Mouse (Mus musculus): Measurements from ENCODE around the gene Lcn8.

Lcn8 gene

DNA sequence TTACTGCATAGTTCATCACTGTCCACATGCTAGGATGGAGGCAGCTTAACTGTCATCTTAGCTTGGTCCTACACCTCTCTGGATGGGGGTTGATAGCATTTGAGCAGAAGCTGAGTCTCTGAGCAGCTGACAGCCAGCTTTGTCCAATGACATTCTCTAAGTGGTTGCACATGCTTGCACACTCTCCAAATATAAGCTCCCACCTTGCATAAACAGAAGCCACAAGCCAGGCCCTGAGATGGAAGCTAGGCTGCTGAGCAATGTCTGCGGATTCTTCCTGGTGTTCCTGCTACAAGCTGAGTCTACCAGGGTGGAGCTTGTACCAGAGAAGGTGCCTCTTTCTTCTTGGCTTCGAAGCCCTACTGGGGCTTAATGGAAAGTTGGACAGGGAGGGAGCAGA is at the start of gene Lcn8:
TSS of gene Lcn8 (plus strand) at position 219 of the 400 bp plus-strand sequence.
- DNase-seq: no peak

GRCm38 (mm10) chr2:25607761-25608622 is 44.9 kb upstream of the Lcn8 start, which contains the start of gene Rabl6:
Gene Rabl6, minus strand, starts transcription at chr2:25608521.
- DNase-seq: peak; percentile 92 to 93

DNA sequence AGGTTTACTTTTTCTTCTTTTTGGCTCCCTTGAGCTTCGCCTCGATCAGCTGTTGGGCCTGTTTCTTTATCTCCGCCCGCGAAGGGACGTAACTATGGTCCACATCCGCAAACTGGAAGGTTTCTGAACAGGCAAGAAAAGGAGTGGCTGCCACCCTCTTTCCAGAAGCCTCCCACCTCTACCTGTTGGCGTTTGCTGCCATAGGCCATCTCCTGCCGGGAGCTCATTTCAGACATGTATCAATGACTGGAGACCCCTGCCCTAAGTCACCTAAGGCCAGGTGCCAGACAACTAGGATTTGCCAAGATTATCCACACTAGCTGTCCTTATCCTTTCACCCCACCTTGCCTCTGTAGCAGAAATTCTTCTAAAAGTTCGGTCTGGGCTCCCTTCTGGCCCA is 44.2 kb upstream of the Lcn8 start:
- no peak for DNase-seq

GRCm38 (mm10) chr2:25616398-25616797 is 36.5 kb upstream of the Lcn8 start:
- no peak for DNase-seq

- DNase-seq: no peak
Observed at GRCm38 (mm10) chr2:25617578-25617977, 35.3 kb upstream of the Lcn8 start, which contains the start of gene Ccdc183. Gene Ccdc183, minus strand, starts transcription at chr2:25617678.

- DNase-seq: no peak
Observed at GRCm38 (mm10) chr2:25620386-25620785, 32.5 kb upstream of the Lcn8 start.

- DNase-seq: no peak
Observed at GRCm38 (mm10) chr2:25620852-25621228, 32.1 kb upstream of the Lcn8 start.

GRCm38 (mm10) chr2:25621229-25622200 is 31.4 kb upstream of the Lcn8 start, which contains the start of gene Tmem141:
Gene Tmem141, minus strand, starts transcription at chr2:25622005.
- peak; percentile 92 to 94 for DNase-seq

DNA sequence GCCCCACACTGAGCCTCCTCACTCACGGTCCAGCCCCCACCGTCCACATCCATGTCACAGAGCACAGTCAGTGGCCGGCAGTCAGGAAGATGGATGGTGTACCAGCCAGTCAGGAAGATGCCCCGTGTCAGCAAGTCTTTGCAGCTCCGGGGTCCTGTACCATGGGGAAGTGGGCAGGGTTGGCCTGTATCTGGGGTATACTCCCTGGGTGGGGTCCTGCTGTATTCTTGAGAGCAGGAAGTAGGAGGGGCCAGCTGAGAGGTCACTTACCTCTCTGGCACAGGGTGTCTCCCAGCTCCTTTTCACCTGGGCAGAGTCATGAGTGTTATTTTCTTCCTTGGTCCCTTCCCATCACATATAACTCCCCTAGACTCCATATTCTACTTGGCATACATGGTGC is 26.9 kb upstream of the Lcn8 start:
- no peak for DNase-seq

DNA sequence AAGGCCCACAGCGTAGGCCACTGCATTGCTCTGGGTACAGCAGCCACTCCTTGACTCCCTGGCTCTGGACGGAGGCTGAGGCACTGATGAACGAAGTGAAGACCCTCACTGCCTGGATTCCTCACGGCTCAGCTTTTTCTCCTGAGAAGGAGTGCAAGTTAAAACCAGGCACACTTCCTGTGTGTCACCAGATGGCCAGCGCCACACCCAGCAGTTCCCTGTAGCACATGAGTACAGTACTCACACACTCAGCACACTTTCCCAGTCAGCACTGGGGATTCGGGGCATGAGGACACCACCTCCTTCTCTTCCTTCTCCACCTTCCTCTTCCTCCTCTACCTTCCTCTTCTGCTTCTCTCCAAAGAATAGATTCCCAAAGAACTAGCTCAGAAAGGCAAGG is 25.1 kb upstream of the Lcn8 start, which contains the start of gene Fcna:
TSS of gene Fcna (minus strand) at position 220 of the 400 bp plus-strand sequence.
- DNase-seq: no peak

DNA sequence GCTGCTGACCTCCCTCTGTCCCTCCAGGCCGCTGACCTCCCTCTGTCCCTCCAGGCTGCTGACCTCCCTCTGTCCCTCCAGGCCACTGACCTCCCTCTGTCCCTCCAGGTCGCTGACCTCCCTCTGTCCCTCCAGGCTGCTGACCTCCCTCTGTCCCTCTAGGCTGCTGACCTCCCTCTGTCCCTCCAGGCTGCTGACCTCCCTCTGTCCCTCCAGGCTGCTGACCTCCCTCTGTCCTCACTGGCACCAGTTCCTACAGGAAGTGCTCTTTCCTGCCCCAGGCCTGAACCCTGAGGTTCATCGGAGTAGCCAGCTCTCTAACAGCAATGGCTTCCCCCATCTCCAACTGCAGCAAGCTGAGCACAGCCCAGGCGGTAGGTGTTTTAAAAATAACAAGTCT is 24.2 kb upstream of the Lcn8 start:
- DNase-seq: no peak

- DNase-seq: no peak
Observed at GRCm38 (mm10) chr2:25633616-25634015, 19.3 kb upstream of the Lcn8 start.

DNA sequence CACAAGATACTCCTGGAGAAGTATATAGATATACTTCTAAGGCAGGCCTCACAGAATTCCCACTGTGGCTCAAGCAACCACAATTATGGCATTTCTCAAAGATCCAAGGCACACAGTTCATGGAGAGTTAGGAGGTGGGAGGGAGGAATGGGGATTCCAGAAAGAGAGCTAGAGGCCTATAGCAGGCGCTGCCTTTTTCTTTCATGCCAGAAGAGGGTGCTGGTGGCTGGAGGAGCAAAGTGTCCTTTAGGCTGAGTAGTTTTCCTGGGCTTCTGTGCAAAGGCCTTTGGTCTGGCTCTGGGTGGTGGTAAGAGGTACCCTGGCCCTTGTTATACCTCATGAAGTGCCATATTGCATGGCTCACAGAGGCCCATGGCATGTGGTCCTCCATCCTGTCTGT is 18.9 kb upstream of the Lcn8 start:
- DNase-seq: no peak

DNA sequence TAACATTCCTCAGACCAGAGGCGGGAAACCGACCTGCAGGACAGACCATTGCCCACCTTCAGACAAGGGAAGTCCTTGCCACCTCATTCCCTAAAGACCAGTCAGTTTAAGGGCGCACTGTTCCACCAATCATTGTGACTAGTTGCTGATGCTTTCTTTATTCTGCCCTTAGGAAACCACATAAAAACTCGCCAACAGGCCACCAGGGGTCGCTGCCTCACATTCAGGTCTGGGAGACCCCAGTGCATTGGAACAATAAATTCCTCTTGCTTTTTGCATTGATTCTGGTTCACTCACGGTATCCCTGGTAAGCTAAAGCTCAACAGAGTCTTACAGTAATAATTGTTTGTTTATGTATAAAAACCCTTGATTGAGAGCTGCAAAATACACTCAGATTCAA is 13.0 kb upstream of the Lcn8 start:
- peak in 1 of 2 experiments; percentile 41 for DNase-seq

DNA sequence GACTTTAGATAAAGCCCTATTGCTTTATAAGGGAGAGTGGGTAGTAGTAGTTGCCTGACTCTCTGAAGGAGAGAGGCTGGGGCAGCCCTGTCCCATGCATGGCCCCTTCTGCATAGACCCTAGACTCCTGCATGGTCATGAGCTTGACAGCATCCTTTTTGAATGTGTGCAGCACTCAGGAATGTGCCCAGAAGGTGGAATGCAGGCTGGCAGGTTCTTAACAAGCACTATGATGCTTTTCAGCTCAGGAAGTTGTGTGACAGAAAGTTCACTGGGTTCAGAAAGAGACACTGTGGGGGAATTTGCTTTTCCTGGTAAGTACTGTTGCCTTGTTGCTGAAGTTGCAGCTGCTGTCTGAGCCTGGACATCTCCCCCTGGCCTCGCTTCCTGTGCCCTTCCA is 1.6 kb downstream of the Lcn8 start:
- DNase-seq: no peak

DNA sequence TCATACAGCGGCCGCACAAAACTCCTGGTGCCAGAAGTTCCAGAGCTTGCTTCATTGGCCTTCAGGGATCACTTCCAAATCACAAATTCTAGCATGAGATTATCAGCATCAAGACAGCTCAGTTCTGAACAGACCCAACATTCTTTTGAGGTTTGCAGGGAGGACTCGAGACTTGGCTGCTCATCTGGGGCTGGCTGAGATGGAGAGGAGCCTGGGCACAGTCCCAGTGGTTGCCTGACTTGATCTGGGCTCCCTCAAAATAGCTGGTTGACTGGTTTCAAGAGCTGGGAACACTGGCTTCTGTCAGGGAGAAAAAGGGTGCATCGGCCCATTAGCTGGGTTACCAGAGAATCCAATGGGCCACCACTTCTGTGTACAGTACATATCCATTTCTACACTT is 3.8 kb downstream of the Lcn8 start:
- DNase-seq: no peak

DNA sequence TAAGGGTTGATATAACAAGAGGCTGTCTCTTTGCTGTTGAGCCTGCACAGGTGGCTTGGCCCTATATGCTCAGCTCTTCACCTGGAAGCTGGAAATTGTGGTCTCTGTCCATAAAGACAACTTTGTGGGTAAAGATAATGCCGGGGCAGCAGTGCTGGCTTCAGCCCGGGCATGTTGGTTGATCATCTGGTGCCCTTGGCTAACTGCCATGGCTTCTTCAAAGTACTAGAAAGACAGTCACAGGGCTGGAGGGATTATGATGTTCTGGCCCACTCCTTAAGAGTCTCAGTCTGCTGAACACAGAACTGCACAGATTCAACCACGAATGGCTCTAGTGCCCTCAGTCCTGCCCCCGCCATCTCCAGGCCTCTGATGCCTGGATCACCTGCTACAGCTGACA is 4.3 kb downstream of the Lcn8 start:
- DNase-seq: no peak

GRCm38 (mm10) chr2:25657652-25658051 is 4.7 kb downstream of the Lcn8 start, which contains the start of gene Lcn5:
Gene Lcn5, plus strand, starts transcription at chr2:25657952.
- no peak for DNase-seq

DNA sequence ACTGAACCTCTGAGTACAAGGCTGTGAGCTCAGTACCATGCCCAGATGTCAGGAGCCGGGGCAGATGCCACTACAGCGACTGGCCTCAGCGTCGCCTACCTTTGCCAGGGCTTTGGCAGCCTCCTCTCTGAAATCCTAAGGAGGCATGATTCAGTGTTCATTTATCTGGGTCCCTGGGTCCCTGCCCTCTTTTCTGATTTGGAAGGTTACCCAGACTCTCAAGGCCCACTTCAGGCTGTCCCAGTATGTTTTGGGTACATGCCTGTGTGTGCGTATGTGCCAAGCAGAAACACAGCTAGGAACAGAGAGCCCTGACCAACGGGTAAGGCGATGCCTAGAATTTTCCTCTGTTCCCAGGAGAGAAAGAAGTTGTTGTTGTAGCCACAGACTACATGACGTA is 7.4 kb downstream of the Lcn8 start:
- peak in 1 of 2 experiments; percentile 7 for DNase-seq

DNA sequence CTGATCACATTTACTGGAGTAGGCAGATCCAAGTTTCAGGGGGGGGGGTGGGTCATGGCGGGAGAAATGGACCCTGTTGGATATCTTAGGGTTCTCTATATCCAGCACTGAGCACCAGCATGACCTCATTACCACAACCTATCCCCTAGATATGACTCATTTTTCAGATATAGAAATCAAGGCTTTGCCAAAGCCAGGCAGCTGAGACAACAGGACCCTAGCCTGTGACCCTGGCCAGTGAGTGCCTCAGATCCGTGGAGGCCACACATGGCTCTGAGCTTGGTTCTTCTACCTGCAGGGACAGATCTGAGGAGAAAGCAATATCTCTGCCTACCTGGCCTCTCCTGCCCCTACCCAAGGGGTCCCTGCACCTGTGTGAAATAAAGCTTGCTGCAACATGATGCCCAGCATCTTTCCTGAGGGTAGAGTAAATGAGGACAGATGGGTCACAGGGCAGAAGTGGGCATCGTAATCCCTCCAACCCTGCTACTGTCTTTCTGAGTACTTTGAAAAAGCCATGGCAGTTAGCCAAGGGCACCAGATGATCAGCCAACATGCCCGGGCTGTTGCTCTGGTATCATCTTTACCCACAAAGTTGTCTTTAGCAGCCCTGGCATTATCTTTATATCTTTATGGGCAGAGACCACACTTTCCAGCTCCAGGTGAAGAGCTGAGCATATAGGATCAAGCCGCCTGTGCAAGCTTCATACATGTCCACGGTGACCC is 8.5 kb downstream of the Lcn8 start:
- no peak for DNase-seq

DNA sequence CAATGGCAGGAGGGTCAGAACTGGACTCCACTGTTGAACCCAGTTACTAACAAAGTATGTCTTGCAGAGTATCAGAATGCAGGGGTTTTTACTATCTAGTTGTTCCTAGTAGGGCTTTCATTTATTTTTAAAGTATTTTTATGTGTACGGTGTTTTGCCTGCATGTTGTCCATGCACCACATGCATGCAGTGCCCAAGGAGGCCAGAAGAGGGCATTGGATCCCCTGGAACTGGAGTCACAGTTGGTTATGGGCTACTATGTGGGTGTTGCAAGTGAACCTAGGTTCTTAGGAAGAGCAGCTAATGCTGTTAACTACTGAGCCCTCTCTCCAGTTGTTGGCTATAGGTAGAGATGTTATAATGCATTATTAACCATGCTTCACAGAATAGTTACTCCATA is 10.6 kb downstream of the Lcn8 start:
- DNase-seq: peak in 1 of 2 experiments; percentile 55

DNA sequence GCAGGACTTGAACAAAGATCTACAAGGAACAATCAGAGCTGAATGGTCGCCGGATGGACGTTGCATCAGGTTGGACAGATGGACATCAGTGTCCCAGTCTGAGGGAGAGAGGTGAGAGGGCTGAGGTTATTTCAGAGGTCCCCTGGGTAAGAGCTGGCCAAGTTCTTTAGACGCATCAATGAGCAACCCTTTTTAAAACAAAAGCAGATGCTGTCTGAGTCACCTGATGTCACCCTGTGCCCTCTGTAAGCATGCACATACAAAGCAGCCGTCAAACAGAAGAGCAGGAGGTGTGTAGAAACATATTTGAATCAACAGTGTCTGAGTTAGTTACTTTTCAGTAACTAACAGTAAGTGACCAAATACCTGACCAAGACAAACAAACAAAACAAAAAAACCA is 11.2 kb downstream of the Lcn8 start:
- DNase-seq: no peak

DNA sequence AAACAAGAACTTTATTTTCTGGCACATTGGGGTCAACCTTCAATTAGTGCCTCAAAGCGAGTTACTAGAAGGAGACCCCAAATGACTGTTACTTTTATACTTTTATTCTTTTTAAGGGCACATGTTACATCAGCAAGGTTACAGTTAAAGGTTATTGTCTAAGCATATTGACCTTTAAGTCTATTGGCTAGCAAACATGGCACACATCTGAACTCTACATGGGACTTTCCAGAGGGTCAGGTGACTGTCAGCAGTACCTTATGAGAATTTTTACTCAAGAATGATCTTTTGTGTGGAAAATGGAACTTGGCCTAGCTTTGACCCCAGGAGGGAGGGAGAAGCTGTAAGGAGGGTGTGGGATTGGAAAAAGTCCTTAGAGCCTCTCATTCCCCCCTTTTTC is 13.6 kb downstream of the Lcn8 start:
- DNase-seq: no peak
